Mouse (Mus musculus) pancreas, adult 10 weeks (tissue): Measurements from ENCODE around the gene Ly6g6e. TPM values are rescaled to one million over a fixed set of nuclear protein-coding genes. Genes with fewer than 3 reads are reported as not detected.

Source experiments
- polyA plus RNA-seq: library from polyadenylated mRNA; stranded (reverse); fragments of 350-450 nt; fragmentation: Illumina TruSeq; extraction: RNeasy Lipid Tissue Mini Kit (QIAGEN cat#74804); gene quantifications from one replicate; pipeline ENCODE4 v1.2.3, GENCODE M21; 2015; ENCODE audit warnings: low read depth, low replicate concordance; ENCODE audit not compliant: insufficient read depth

The Ly6g6e gene
- polyA plus RNA-seq, 1 experiment from 2014 or later, result not detected

Other genes starting within 250 kb of the Ly6g6e start
- 14.8 TPM for gene Stk19, start 240.0 kb upstream of the Ly6g6e start, polyA plus RNA-seq
- 19.9 TPM for gene Dxo, start 239.9 kb upstream of the Ly6g6e start, polyA plus RNA-seq
- 24.5 TPM for gene Skiv2l, start 226.7 kb upstream of the Ly6g6e start, polyA plus RNA-seq
- gene Nelfe, start 226.5 kb upstream of the Ly6g6e start, polyA plus RNA-seq, result 11.5 TPM
- 9.5 TPM for gene Cfb, start 214.4 kb upstream of the Ly6g6e start, polyA plus RNA-seq
- gene Zbtb12, start 197.4 kb upstream of the Ly6g6e start, polyA plus RNA-seq, result 1.5 TPM
- gene Gm20547, start 194.9 kb upstream of the Ly6g6e start, polyA plus RNA-seq, result 4.5 TPM
- gene C2, start 178.6 kb upstream of the Ly6g6e start, polyA plus RNA-seq, result 22.8 TPM
- 43.2 TPM for gene Ehmt2, start 178.4 kb upstream of the Ly6g6e start, polyA plus RNA-seq
- gene Slc44a4, start 162.4 kb upstream of the Ly6g6e start, polyA plus RNA-seq, result 1.4 TPM
- gene Neu1, start 145.6 kb upstream of the Ly6g6e start, polyA plus RNA-seq, result 10.7 TPM
- gene Hspa1b, start 117.7 kb upstream of the Ly6g6e start, polyA plus RNA-seq, result 8.4 TPM
- not detected for gene Gm20481, start 107.0 kb upstream of the Ly6g6e start, polyA plus RNA-seq
- 4.7 TPM for gene Hspa1a, start 104.7 kb upstream of the Ly6g6e start, polyA plus RNA-seq
- not detected for gene Hspa1l, start 104.2 kb upstream of the Ly6g6e start, polyA plus RNA-seq
- 7.8 TPM for gene Lsm2, start 95.0 kb upstream of the Ly6g6e start, polyA plus RNA-seq
- 23.4 TPM for gene Vars, start 75.9 kb upstream of the Ly6g6e start, polyA plus RNA-seq
- 0.42 TPM for gene Vwa7, start 60.3 kb upstream of the Ly6g6e start, polyA plus RNA-seq
- 1.5 TPM for gene Sapcd1, start 48.9 kb upstream of the Ly6g6e start, polyA plus RNA-seq
- gene Msh5, start 30.2 kb upstream of the Ly6g6e start, polyA plus RNA-seq, result 1.8 TPM
- 36.2 TPM for gene Clic1, start 26.9 kb upstream of the Ly6g6e start, polyA plus RNA-seq
- gene Ddah2, start 17.9 kb upstream of the Ly6g6e start, polyA plus RNA-seq, result 19.5 TPM
- not detected for gene Ly6g6c, start 11.5 kb upstream of the Ly6g6e start, polyA plus RNA-seq
- not detected for gene Mpig6b, start 10.7 kb upstream of the Ly6g6e start, polyA plus RNA-seq
- not detected for gene Ly6g6d, start 1.2 kb downstream of the Ly6g6e start, polyA plus RNA-seq
- gene Ly6g6f, start 8.7 kb downstream of the Ly6g6e start, polyA plus RNA-seq, result not detected
- gene Abhd16a, start 12.4 kb downstream of the Ly6g6e start, polyA plus RNA-seq, result 25.5 TPM
- gene Ly6g5c, start 31.4 kb downstream of the Ly6g6e start, polyA plus RNA-seq, result not detected
- gene Ly6g5b, start 38.5 kb downstream of the Ly6g6e start, polyA plus RNA-seq, result not detected
- 8.6 TPM for gene Gpank1, start 44.6 kb downstream of the Ly6g6e start, polyA plus RNA-seq
- 52.8 TPM for gene Csnk2b, start 45.2 kb downstream of the Ly6g6e start, polyA plus RNA-seq
- gene D17H6S53E, start 49.5 kb downstream of the Ly6g6e start, polyA plus RNA-seq, result 6.8 TPM
- gene Apom, start 55.1 kb downstream of the Ly6g6e start, polyA plus RNA-seq, result not detected
- gene Bag6, start 58.3 kb downstream of the Ly6g6e start, polyA plus RNA-seq, result 43.1 TPM
- gene Prrc2a, start 88.0 kb downstream of the Ly6g6e start, polyA plus RNA-seq, result 89.4 TPM
- 2.3 TPM for gene Aif1, start 99.2 kb downstream of the Ly6g6e start, polyA plus RNA-seq
- gene Lst1, start 111.5 kb downstream of the Ly6g6e start, polyA plus RNA-seq, result 5.7 TPM
- gene Ltb, start 117.5 kb downstream of the Ly6g6e start, polyA plus RNA-seq, result 1.00 TPM
- gene Tnf, start 125.1 kb downstream of the Ly6g6e start, polyA plus RNA-seq, result 0.50 TPM
- gene Lta, start 128.4 kb downstream of the Ly6g6e start, polyA plus RNA-seq, result not detected
- not detected for gene Gm16181, start 143.9 kb downstream of the Ly6g6e start, polyA plus RNA-seq
- 2.8 TPM for gene Atp6v1g2, start 156.8 kb downstream of the Ly6g6e start, polyA plus RNA-seq
- 4.1 TPM for gene Nfkbil1, start 158.9 kb downstream of the Ly6g6e start, polyA plus RNA-seq
- 92.0 TPM for gene Ddx39b, start 164.8 kb downstream of the Ly6g6e start, polyA plus RNA-seq
- 153 TPM for gene H2-D1, start 185.8 kb downstream of the Ly6g6e start, polyA plus RNA-seq
- not detected for gene H2-Q1, start 243.5 kb downstream of the Ly6g6e start, polyA plus RNA-seq